Mouse (Mus musculus): Measurements from ENCODE around the gene Cd59a. TPM values are rescaled to one million over a fixed set of nuclear protein-coding genes. Genes with fewer than 3 reads are reported as not detected.
A peak's percentile ranks its signal among the peaks of the same experiment; 100 is the strongest.
"Not testable (repeated sequence)": the region's sequence is repeated elsewhere in the genome, so short reads cannot be mapped to it uniquely, and the experiment has no call there.

Cd59a gene
- 19.2 and 19.8 TPM in 2 replicates for polyA plus RNA-seq (2015; fragmentation: Nextera tagmentation; extraction: Ambion mirVana)

DNA sequence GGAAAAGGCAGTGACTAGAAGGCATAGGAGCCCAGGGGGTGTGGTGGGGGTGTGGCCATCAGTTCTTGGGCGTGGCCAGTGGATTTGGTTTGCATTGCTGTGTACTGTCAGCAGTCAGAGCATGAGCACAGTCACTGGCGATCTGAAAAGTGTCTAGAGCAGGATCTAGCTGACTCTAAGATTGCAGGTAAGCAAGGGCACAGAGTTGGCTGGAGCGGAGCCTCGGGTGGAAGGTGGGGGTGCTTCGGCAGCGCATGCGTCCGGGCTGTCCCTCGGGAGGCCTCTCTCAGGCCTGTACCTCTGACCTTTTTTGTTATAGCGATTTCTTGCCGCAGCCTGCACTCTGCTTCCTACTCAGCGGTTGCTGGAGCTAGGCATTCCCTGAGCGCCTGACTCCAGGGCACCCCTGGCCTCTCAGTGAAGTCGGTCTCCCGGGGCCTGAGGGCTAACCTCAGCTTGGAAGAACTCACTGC, at the start of gene Cd59a:
Cd59a (plus strand) TSS at position 61 of the 473 bp plus-strand sequence.
- Histone ChIP-seq H3K27me3 (no peaks in the 10 kb centered on the region), H3K4me3 (peak within 1 kb of the TSS; percentile 50), H3K4me2 (replicated peaks) (peak within 1 kb of the TSS; percentile 73), H3K4me1 (peaks cover 13% of the 10 kb centered on the region), H3K9ac (peak within 1 kb of the TSS; percentile 61), H3K9me3 (no peaks in the 10 kb centered on the region), H3K36me3 (no peaks in the 10 kb centered on the region), H3K27ac (peak within 1 kb of the TSS; percentile 67)
- WGBS = 12% methylated on average over 15 of the region's 15 CpGs
- ATAC-seq (ENCODE audit: low FRiP score, low read depth) = peak; percentile 93

GRCm38 (mm10) chr2:104058381-104058780, 37.2 kb upstream of the Cd59a start:
- Histone ChIP-seq H3K27ac (no peak overlapping the region), H3K4me2 (replicated peaks) (no peak overlapping the region), H3K36me3 (peaks cover 53% of the 10 kb centered on the region), H3K27me3 (no peaks in the 10 kb centered on the region), H3K4me3 (no peak overlapping the region), H3K9me3 (no peaks in the 10 kb centered on the region), H3K4me1 (no peaks in the 10 kb centered on the region), H3K9ac (no peak overlapping the region)
- WGBS = 89% methylated on average over 1 of the region's 1 CpGs
- no peak for ATAC-seq (ENCODE audit: low FRiP score, low read depth)

- WGBS = 92% methylated on average over 4 of the region's 4 CpGs
- Histone ChIP-seq H3K4me2 (replicated peaks) (no peak overlapping the region), H3K4me3 (no peak overlapping the region), H3K9me3 (no peaks in the 10 kb centered on the region; the same call in 1 of the 2 replicates), H3K27ac (no peak overlapping the region), H3K4me1 (no peaks in the 10 kb centered on the region), H3K27me3 (no peaks in the 10 kb centered on the region), H3K9ac (no peak overlapping the region), H3K36me3 (peaks cover 48% of the 10 kb centered on the region)
- ATAC-seq (ENCODE audit: low FRiP score, low read depth) = no peak
Measured at GRCm38 (mm10) chr2:104058954-104059353, 36.6 kb upstream of the Cd59a start.

DNA sequence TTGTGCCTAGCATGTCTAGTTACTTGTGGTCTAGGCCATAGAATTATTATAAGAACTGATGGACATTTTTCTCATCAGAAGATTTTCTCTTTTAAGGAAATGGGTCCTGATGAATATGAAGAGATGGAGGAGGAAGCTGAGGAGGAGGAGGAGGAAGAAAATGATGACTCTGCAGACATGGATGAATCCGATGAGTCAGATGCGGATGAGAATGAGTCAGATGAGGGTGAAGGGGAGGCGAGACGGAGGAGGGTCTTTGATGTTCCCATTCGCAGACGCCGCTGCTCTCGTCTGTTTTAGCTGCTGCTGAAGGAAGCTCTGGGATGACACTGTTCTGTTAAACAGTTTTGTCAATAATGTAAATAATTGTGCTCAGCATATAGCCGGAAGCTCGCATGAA, 35.8 kb upstream of the Cd59a start:
- no peak overlapping the region for H3K9ac ChIP-seq
- peaks cover 40% of the 10 kb centered on the region for H3K36me3 ChIP-seq
- no peak overlapping the region for H3K27ac ChIP-seq
- H3K4me1 ChIP-seq = no peaks in the 10 kb centered on the region
- no peaks in the 10 kb centered on the region; the same call in 1 of the 2 replicates for H3K9me3 ChIP-seq
- 82% methylated on average over 10 of the region's 10 CpGs for WGBS
- H3K4me2 ChIP-seq (replicated peaks) = no peak overlapping the region
- H3K4me3 ChIP-seq = no peak overlapping the region
- ATAC-seq (ENCODE audit: low FRiP score, low read depth) = no peak
- no peaks in the 10 kb centered on the region for H3K27me3 ChIP-seq

GRCm38 (mm10) chr2:104060996-104061395, 34.6 kb upstream of the Cd59a start:
- WGBS = 93% methylated on average over 6 of the region's 6 CpGs
- Histone ChIP-seq H3K27me3 (no peaks in the 10 kb centered on the region), H3K4me3 (no peak overlapping the region), H3K4me1 (no peaks in the 10 kb centered on the region), H3K27ac (no peak overlapping the region), H3K36me3 (peaks cover 32% of the 10 kb centered on the region), H3K9me3 (no peaks in the 10 kb centered on the region; the same call in 1 of the 2 replicates), H3K9ac (no peak overlapping the region), H3K4me2 (replicated peaks) (no peak overlapping the region)
- no peak for ATAC-seq (ENCODE audit: low FRiP score, low read depth)

- Histone ChIP-seq H3K27me3 (no peaks in the 10 kb centered on the region), H3K36me3 (peaks cover 32% of the 10 kb centered on the region), H3K4me2 (replicated peaks) (no peak overlapping the region), H3K4me3 (no peak overlapping the region), H3K9ac (no peak overlapping the region), H3K9me3 (no peaks in the 10 kb centered on the region; the same call in 1 of the 2 replicates), H3K4me1 (no peaks in the 10 kb centered on the region), H3K27ac (no peak overlapping the region)
- ATAC-seq (ENCODE audit: low FRiP score, low read depth) = no peak
Measured at GRCm38 (mm10) chr2:104062665-104063064, 32.9 kb upstream of the Cd59a start.

- Histone ChIP-seq H3K4me2 (replicated peaks) (no peak overlapping the region), H3K36me3 (peaks cover 23% of the 10 kb centered on the region), H3K9ac (no peak overlapping the region), H3K27ac (no peak overlapping the region), H3K4me3 (no peak overlapping the region), H3K4me1 (no peaks in the 10 kb centered on the region), H3K27me3 (no peaks in the 10 kb centered on the region), H3K9me3 (no peaks in the 10 kb centered on the region; the same call in 1 of the 2 replicates)
- no peak for ATAC-seq (ENCODE audit: low FRiP score, low read depth)
- WGBS = 85% methylated on average over 2 of the region's 2 CpGs
Measured at GRCm38 (mm10) chr2:104064152-104064551, 31.4 kb upstream of the Cd59a start.

DNA sequence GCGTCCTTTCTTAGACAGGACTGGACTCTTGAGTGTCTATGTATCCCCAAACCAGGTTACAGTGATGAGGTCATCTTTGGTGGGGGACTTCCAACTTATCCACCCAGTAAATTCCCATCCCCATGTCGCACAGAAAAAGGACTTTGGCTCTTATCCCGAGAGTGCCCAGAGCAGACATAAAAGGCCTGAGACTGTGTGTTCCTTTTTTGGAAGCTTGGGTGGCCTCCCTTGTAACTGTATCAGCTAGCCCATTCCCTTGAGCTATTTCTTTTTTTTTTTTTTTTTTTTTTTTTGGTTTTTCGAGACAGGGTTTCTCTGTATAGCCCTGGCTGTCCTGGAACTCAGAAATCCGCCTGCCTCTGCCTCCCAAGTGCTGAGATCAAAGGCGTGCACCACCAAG, 30.1 kb upstream of the Cd59a start, which contains the start of gene Gm10912:
Gm10912 (plus strand) TSS at position 301 of the 400 bp plus-strand sequence.
- peaks cover 13% of the 10 kb centered on the region for H3K36me3 ChIP-seq
- ATAC-seq (ENCODE audit: low FRiP score, low read depth); H3K27me3 ChIP-seq; H3K9ac ChIP-seq; H3K27ac ChIP-seq; H3K9me3 ChIP-seq; H3K4me3 ChIP-seq; H3K4me1 ChIP-seq; H3K4me2 ChIP-seq (replicated peaks): not testable (repeated sequence)
- WGBS = 85% methylated on average over 6 of the region's 6 CpGs

DNA sequence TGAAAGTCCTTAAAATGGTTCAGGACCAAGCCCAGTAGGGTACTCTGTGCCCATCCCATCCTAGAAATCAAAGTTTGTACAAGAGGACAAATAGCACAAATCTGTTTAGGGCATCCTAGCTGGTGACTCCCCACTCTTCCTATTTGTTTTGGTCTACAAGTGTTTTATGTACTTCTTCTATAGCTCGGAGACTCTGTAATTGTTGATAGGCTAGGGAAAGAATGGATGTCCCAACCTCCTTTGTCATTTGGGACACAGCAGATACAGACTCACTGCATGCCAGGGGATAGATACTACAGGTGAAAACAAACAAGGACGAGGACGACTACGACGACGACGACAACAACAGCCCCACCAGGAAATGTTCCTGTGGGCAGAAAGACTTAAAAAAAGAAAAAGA, 27.2 kb upstream of the Cd59a start, which contains the start of gene Gm10799:
Gm10799 (minus strand) TSS at position 101 of the 400 bp plus-strand sequence.
- not testable (repeated sequence) for H3K4me3 ChIP-seq
- WGBS = 92% methylated on average over 7 of the region's 7 CpGs

DNA sequence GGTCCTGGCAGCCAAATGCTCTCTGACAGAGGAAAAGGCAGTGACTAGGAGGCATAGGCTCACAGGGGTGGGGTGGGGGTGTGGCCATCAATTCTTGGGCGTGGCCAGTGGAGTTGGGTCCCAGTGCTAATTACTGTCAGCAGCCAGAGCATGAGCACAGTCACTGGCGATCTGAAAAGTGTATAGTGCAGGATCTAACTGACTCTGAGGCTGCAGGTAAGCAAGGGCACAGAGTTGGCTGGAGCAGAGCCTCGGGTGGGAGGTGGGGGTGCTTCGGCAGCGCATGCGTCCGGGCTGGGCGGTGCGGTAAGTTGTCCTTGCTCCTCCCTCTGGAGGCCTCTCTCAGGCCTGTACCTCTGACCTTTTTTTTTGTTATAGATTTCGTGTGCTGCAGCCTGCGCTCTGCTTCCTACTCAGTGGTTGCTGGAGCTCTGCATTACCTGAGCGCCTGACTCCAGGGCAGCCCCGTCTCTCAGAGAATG, 25.9 kb upstream of the Cd59a start, which contains the start of gene Cd59b:
Cd59b (plus strand) TSS at position 146 of the 482 bp plus-strand sequence.
- H3K9ac ChIP-seq = peak within 1 kb of the TSS; percentile 50; the same call in 1 of the 2 replicates
- peak within 1 kb of the TSS; percentile 61; the same call in 1 of the 2 replicates for H3K27ac ChIP-seq
- H3K27me3 ChIP-seq = no peaks in the 10 kb centered on the region
- peaks cover 4% of the 10 kb centered on the region; the same call in 1 of the 2 replicates for H3K4me1 ChIP-seq
- WGBS = 7% methylated on average over 13 of the region's 13 CpGs
- peak within 1 kb of the TSS; percentile 41 for H3K4me3 ChIP-seq
- H3K9me3 ChIP-seq = peaks cover 10% of the 10 kb centered on the region
- H3K4me2 ChIP-seq (replicated peaks) = peak within 1 kb of the TSS; percentile 61
- H3K36me3 ChIP-seq = 0 out of 2 replicates have a peak, but pooled peaks cover 4% of the 10 kb centered on the region
- peak; percentile 92 for ATAC-seq (ENCODE audit: low FRiP score, low read depth)

More for the DNA sequence above, 27.2 kb upstream of the Cd59a start, which contains the start of gene Gm10799:
- not testable (repeated sequence) for H3K4me2 ChIP-seq (replicated peaks); H3K4me1 ChIP-seq; H3K9ac ChIP-seq; H3K27ac ChIP-seq; H3K36me3 ChIP-seq; H3K9me3 ChIP-seq; ATAC-seq (ENCODE audit: low FRiP score, low read depth); H3K27me3 ChIP-seq

GRCm38 (mm10) chr2:104078285-104078684, 17.3 kb upstream of the Cd59a start:
- not testable (repeated sequence) for H3K9ac ChIP-seq; H3K27ac ChIP-seq; H3K4me2 ChIP-seq (replicated peaks); H3K36me3 ChIP-seq; H3K9me3 ChIP-seq; ATAC-seq (ENCODE audit: low FRiP score, low read depth); H3K4me3 ChIP-seq; H3K27me3 ChIP-seq; H3K4me1 ChIP-seq
- WGBS = 72% methylated on average over 5 of the region's 5 CpGs

DNA sequence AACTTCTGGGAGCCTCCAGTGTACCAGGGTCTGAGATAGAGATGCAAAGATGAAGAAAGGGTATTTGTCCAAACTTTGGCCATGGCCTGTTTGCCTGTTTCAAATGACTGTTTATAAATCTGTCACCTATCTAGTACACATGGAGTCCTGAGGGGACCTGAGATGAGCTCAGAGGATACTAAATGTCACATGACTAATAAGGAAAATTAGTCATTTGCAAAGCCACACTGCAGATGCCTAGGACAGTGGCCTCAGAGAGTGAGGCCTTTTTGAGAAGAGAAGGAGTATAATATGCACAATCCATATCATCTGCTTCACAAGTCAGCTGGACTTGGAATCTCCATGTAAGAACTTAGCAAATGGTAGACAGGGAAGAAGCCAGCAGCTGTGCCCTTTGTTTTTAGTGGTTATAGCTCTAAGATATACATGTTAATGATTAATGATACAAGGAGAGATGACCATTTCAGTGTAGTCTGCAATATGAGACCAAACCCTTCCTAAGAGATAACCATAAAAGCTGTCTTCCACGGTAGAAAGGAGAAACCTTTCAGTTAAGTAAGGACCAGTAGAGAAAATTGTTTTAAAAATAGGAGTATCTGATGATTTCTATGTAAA, 14.1 kb upstream of the Cd59a start:
- WGBS = no CpG with 5 or more reads among the region's 1 CpGs
- H3K27ac ChIP-seq; H3K4me2 ChIP-seq (replicated peaks); ATAC-seq (ENCODE audit: low FRiP score, low read depth); H3K27me3 ChIP-seq; H3K9me3 ChIP-seq; H3K9ac ChIP-seq; H3K4me3 ChIP-seq; H3K36me3 ChIP-seq; H3K4me1 ChIP-seq: not testable (repeated sequence)

Measured in limb, embryonic 13.5 days (tissue).